Mouse (Mus musculus) liver, embryonic 15.5 days (tissue): ENCODE results near the gene Egr2. TPM values are rescaled to one million over a fixed set of nuclear protein-coding genes. Genes with fewer than 3 reads are reported as not detected.
A peak's percentile ranks its signal among the peaks of the same experiment; 100 is the strongest.

ENCODE experiments used
- ATAC-seq: fragments of 200-750 bp; cut with Nextera tagmentation; 2 replicates; pipeline ENCODE4 v1.8.0; 2017; ENCODE audit warnings: moderate number of reproducible peaks, mild to moderate bottlenecking, moderate library complexity; ENCODE audit not compliant: insufficient read depth
- H3K27ac ChIP-seq: fragments of 300-500 bp; sonication (generic); replicated peaks from 2 replicates; pipeline ENCODE4 v1.5.1; 2015; ENCODE audit warnings: mild to moderate bottlenecking, inconsistent platforms
- H3K27me3 ChIP-seq: fragments of 300-500 bp; sonication (generic); 2 replicates; pipeline ENCODE4 v1.6.1; 2015; ENCODE audit warnings: mild to moderate bottlenecking, inconsistent platforms
- H3K36me3 ChIP-seq: fragments of 300-500 bp; sonication (generic); replicated peaks from 2 replicates; pipeline ENCODE4 v1.6.1; 2015; ENCODE audit warnings: moderate library complexity, mild to moderate bottlenecking, inconsistent platforms
- H3K4me1 ChIP-seq: fragments of 300-500 bp; sonication (generic); replicated peaks from 2 replicates; pipeline ENCODE4 v1.6.1; 2015; ENCODE audit warnings: inconsistent platforms
- H3K4me2 ChIP-seq: fragments of 300-500 bp; sonication (generic); 2 replicates; pipeline ENCODE4 v1.6.1; 2015; ENCODE audit warnings: moderate library complexity, mild to moderate bottlenecking, inconsistent platforms
- H3K4me3 ChIP-seq: fragments of 300-500 bp; sonication (generic); replicated peaks from 2 replicates; pipeline ENCODE4 v1.5.1; 2015; ENCODE audit warnings: mild to moderate bottlenecking, inconsistent platforms
- H3K9ac ChIP-seq: fragments of 300-500 bp; sonication (generic); 2 replicates; pipeline ENCODE4 v1.6.1; 2015; ENCODE audit warnings: moderate library complexity, mild to moderate bottlenecking, inconsistent platforms
- H3K9me3 ChIP-seq: fragments of 300-500 bp; sonication (generic); replicated peaks from 2 replicates; pipeline ENCODE4 v1.6.1; 2016; ENCODE audit warnings: inconsistent platforms
- WGBS: fragments of 180-500 bp; shearing (Covaris S2); methylation state at CpG from one replicate; pipeline ENCODE4 v1.1.7; 2015; ENCODE audit warnings: mixed read lengths; ENCODE audit not compliant: insufficient replicate concordance; 5-methylcytosine and 5-hydroxymethylcytosine counted together
- polyA plus RNA-seq: library from polyadenylated mRNA; unstranded; fragments of >200 nt; fragmentation: Nextera tagmentation; extraction: Ambion mirVana; gene quantifications from 2 replicates; pipeline ENCODE4 v1.2.1, GENCODE M21; 2015

The Egr2 gene
- polyA plus RNA-seq, 1 experiment from 2014 or later: 0.03 TPM

DNA sequence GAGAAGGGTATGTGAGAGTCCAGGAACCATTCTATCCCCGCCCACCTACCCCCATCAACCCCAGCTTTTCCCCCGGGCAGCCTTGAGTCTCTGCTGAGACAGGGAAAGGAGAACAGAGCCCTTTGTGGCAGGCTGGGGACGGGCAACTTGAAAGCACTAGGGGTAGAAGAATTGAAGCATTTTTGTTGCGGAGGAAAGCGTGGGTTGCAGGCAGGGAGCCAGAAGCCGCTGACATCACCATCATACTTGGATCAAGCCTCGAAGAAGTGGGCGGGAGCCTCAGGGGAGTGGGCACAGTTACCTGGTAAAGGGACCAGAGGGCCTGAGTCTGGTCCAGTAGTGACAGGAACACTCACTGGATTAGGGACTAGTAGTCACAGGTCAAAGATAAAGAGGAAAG lies 23.1 kb upstream of the Egr2 start:
- Histone ChIP-seq H3K9ac (no peak overlapping the region), H3K4me3 (no peak overlapping the region), H3K4me2 (no peak overlapping the region), H3K36me3 (no peaks in the 10 kb centered on the region), H3K4me1 (no peaks in the 10 kb centered on the region), H3K27me3 (no peaks in the 10 kb centered on the region), H3K9me3 (no peaks in the 10 kb centered on the region), H3K27ac (no peak overlapping the region)
- no peak for ATAC-seq
- WGBS: 66% methylated on average over 8 of the region's 8 CpGs

DNA sequence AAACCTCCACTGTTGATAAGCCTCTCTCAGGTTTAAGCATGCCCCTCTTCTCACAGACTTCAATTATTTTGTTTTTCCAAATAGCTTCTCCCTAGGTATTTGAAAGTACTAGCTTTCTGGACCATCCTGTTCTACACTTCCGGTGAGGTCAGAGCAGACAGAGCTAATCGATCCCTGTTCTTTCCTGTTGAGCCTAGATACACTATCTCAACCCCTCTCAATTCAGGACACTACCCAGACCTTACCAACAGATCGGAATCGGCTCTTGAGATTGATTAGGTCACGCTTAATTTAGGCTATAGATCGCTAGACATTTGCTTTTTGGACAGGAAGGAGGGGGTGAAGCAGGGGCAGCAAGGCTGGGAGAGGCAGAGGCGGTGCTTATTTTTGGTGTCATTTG lies 22.4 kb upstream of the Egr2 start:
- ATAC-seq: no peak
- no peak overlapping the region for H3K4me2 ChIP-seq
- no peak overlapping the region for H3K27ac ChIP-seq
- 48% methylated on average over 7 of the region's 7 CpGs for WGBS
- no peak overlapping the region for H3K4me3 ChIP-seq
- H3K9ac ChIP-seq: no peak overlapping the region
- H3K36me3 ChIP-seq: no peaks in the 10 kb centered on the region
- no peaks in the 10 kb centered on the region for H3K4me1 ChIP-seq
- H3K9me3 ChIP-seq: no peaks in the 10 kb centered on the region
- no peaks in the 10 kb centered on the region for H3K27me3 ChIP-seq

DNA sequence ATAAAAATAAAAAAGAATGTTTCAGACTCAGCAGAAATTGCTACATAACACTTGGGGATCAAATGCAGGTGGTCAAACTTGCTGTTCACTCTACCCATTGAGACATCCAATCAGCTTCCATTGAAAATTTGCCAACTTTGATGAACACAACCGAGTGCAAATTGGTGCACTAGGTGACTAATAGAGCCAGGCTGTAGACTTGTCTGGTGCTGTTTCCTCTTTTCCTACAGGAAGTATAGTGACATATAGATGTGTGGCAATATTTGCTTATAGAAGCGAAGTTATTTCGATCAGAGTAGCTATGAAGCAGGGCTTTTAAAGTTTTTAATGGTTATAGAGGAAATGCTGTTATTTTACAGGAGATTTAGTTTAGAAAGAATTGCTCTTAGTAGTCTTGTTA lies 16.5 kb upstream of the Egr2 start:
- no peak overlapping the region for H3K27ac ChIP-seq
- no peaks in the 10 kb centered on the region for H3K27me3 ChIP-seq
- H3K36me3 ChIP-seq: no peaks in the 10 kb centered on the region
- H3K4me3 ChIP-seq: no peak overlapping the region
- H3K9me3 ChIP-seq: no peaks in the 10 kb centered on the region
- 49% methylated on average over 3 of the region's 3 CpGs for WGBS
- no peak overlapping the region for H3K4me2 ChIP-seq
- H3K9ac ChIP-seq: no peak overlapping the region
- no peak for ATAC-seq
- H3K4me1 ChIP-seq: no peaks in the 10 kb centered on the region

DNA sequence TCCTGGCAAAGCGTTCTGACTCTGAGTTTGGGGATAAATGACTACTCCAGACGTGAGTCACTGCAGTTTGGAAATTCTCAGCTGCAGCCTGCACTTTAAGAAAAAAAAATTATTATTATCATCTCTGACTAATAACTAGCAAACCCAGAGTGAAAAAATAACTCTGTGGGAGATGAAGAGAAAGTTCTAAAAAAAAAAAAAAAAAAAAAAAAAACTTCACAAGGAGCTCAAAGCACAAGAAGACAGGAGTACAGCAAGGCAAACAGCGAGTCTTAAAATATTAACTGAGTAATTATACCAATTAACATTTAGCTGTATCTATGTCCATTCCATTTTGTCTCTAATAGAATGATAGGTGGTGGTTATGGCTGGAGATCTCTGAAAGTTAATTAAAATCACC lies 11.1 kb upstream of the Egr2 start:
- Histone ChIP-seq H3K4me1 (no peaks in the 10 kb centered on the region), H3K4me2 (no peak overlapping the region), H3K9ac (no peak overlapping the region), H3K4me3 (no peak overlapping the region), H3K27me3 (no peaks in the 10 kb centered on the region), H3K36me3 (no peaks in the 10 kb centered on the region), H3K9me3 (no peaks in the 10 kb centered on the region), H3K27ac (no peak overlapping the region)
- no peak for ATAC-seq
- WGBS: 55% methylated on average over 3 of the region's 3 CpGs

DNA sequence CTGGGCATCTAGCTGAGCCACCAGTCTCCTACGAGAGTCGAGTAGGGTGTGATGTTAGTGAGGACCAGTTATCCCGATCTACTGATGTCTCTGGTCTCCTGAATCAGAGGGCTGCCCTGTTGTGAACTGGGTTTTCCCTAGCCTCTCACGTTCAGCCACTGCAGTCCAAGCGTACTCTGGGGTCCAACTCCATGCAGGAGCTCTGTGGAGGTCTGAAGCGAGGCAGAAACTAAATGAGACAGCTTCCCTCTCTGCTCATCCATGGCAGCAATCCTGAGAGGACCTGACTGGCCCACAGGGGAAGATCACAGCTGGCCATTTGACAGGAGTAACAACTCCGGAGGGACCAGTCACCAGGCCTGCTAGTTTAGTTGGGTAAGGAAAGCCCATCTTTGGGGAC lies 10.6 kb upstream of the Egr2 start:
- Histone ChIP-seq H3K36me3 (no peaks in the 10 kb centered on the region), H3K4me3 (no peak overlapping the region), H3K4me2 (no peak overlapping the region), H3K4me1 (no peaks in the 10 kb centered on the region), H3K9ac (no peak overlapping the region), H3K27me3 (no peaks in the 10 kb centered on the region), H3K27ac (no peak overlapping the region), H3K9me3 (no peaks in the 10 kb centered on the region)
- WGBS: 64% methylated on average over 7 of the region's 7 CpGs
- no peak for ATAC-seq

DNA sequence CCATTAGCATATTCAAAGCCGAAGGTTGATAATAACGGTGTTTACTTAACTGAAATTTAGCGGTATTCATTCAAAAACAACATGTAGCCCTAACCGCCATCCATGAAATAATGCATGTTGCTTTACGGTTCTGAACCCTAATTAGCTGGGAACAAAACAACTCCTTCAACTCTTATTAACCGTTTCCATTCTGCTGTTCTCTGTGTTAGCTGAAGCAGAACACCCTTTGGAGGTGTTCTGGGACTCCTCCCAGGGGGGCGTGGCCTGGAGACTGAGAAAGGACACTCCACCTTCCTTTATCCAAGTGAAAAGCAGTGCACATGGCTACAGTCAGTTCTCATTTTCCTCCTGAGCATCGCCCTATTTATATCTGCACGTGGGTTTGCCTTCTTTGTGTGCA lies 8.8 kb upstream of the Egr2 start:
- Histone ChIP-seq H3K27ac (no peak overlapping the region), H3K27me3 (peaks cover 5% of the 10 kb centered on the region)
- no peak for ATAC-seq

DNA sequence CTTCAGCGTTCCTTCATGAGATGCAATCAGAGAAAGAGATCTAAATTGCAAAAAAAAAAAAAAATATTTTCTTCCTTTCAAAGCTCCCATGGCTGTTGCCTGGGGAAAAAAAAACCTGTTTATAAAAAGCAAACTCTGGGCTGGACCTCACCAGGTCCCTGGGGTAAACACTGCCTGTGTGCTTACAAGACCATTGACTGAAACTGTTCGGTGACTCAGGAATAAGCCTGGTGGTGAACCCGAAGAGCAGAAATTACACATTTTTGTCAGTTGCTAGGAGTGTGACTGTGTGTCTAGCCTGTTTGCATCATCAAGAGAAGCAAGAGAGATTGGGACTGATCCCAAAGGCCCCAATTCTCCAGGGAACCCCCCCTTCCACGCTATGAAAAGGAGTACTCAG lies 5.5 kb upstream of the Egr2 start:
- 64% methylated on average over 4 of the region's 4 CpGs for WGBS
- H3K4me1 ChIP-seq: no peaks in the 10 kb centered on the region
- H3K27me3 ChIP-seq: peaks cover 37% of the 10 kb centered on the region
- no peaks in the 10 kb centered on the region for H3K9me3 ChIP-seq
- H3K4me3 ChIP-seq: no peak overlapping the region
- no peaks in the 10 kb centered on the region for H3K36me3 ChIP-seq
- no peak overlapping the region for H3K4me2 ChIP-seq
- no peak overlapping the region for H3K9ac ChIP-seq
- ATAC-seq: no peak
- no peak overlapping the region for H3K27ac ChIP-seq

More for the DNA sequence above, 8.8 kb upstream of the Egr2 start:
- Histone ChIP-seq H3K36me3 (no peaks in the 10 kb centered on the region), H3K4me3 (no peak overlapping the region), H3K4me1 (no peaks in the 10 kb centered on the region), H3K9me3 (no peaks in the 10 kb centered on the region), H3K4me2 (no peak overlapping the region), H3K9ac (no peak overlapping the region)
- WGBS: 71% methylated on average over 9 of the region's 9 CpGs

DNA sequence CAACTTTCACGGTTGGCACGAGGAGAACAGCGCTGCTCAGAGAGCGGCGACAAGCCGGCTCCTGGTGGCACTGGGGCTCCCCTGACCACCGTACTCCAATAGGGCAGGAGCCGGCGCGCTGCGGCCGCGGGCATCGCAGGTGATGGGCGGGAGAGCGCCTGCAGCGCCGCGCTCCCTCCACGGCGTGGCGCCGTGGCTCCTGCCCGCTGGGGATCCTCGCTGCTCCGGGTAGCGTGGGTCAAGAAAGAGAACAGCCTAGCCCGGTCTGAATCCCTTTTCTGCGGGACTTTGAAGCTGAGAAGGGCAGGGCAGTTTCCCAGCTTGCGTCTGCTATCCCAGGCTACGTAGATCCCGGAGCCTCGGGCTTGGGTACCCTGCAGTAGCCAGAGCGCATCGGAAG lies 697 bp downstream of the Egr2 start:
- Histone ChIP-seq H3K27ac (no peak overlapping the region), H3K4me2 (peak overlapping the region; percentile 85), H3K27me3 (peaks cover 98% of the 10 kb centered on the region), H3K9me3 (no peaks in the 10 kb centered on the region), H3K4me3 (peak overlapping the region; percentile 67), H3K4me1 (peaks cover 31% of the 10 kb centered on the region), H3K9ac (no peak overlapping the region), H3K36me3 (no peaks in the 10 kb centered on the region)
- WGBS: under 1% methylated on average over 35 of the region's 35 CpGs
- ATAC-seq: no peak

DNA sequence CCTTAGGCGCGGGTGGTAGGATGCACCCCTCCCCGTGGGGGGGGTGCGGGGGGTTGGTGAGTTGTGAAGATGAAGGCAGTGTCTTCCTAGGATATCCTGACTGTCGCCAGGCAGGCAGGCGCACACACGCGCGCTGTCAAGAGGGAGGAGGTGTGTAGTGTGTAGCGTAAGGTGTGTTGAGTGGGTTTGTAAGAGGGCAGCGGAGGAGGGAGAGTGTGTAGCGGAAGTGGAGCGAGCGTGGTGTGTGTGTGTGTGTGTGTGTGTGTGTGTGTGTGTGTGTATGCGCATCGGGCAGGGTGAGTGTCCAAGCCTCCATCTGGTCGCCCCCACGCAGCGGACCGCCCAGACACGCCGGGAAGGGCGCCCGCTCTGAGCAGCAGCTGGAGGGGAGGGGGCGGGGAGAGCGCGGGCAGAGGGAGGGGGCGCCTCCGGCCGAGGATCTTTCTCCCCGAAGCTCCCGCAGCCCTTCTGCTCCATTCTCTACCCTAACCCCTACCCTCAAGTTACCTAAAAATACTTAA lies 1.4 kb downstream of the Egr2 start:
- Histone ChIP-seq H3K9me3 (no peaks in the 10 kb centered on the region), H3K27ac (no peak overlapping the region), H3K27me3 (peaks cover 99% of the 10 kb centered on the region), H3K4me3 (peak overlapping the region; percentile 67), H3K36me3 (no peaks in the 10 kb centered on the region), H3K4me1 (peaks cover 31% of the 10 kb centered on the region), H3K9ac (peak overlapping the region; percentile 30; the same call in 1 of the 2 replicates), H3K4me2 (peak overlapping the region; percentile 85)
- 0% methylated on average over 27 of the region's 32 CpGs for WGBS
- no peak for ATAC-seq

DNA sequence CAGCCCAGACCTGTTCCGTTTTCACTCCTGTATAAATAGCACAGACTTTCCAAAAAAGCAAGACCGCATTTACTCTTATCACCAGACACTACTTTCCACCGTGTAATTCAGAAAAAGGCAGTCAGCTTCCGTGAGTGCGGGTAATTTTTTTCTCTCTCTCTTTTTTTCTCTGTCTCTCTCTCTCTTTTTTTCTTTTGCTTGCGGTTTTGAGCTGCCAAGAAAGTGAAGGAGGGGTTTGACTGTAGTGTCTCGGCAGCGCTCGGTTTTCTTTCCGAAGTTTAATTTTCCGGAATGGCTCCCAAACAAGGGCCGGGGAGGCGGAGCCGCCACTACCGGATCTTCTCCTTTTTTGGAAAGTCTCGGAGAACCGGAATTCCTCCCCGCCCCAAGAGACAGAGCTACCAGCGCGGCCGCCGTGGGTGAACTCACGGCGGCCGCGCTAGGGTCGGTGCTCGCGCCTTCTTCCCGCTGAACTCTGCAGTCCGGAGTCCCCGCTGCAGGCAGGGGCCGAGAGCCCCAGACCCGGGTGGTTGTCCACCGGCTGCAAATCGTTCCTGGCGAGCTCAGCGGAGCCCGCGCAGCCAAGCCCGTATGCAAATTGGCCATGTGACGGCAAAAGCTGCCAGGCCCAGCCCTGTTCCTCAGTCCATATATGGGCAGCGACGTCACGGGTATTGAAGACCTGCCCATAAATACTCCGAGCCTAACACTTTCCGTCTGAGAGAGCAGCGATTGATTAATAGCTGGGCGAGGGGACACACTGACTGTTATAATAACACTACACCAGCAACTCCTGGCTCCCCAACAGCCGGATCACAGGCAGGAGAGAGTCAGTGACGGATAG lies 2.1 kb downstream of the Egr2 start:
- Histone ChIP-seq H3K4me2 (peak overlapping the region; percentile 85), H3K4me3 (peak overlapping the region; percentile 67), H3K9ac (peak overlapping the region; percentile 47), H3K27me3 (peaks cover 99% of the 10 kb centered on the region), H3K27ac (no peak overlapping the region), H3K4me1 (peaks cover 31% of the 10 kb centered on the region), H3K36me3 (no peaks in the 10 kb centered on the region), H3K9me3 (no peaks in the 10 kb centered on the region)
- peak; percentile 86 for ATAC-seq
- under 1% methylated on average over 51 of the region's 51 CpGs for WGBS

DNA sequence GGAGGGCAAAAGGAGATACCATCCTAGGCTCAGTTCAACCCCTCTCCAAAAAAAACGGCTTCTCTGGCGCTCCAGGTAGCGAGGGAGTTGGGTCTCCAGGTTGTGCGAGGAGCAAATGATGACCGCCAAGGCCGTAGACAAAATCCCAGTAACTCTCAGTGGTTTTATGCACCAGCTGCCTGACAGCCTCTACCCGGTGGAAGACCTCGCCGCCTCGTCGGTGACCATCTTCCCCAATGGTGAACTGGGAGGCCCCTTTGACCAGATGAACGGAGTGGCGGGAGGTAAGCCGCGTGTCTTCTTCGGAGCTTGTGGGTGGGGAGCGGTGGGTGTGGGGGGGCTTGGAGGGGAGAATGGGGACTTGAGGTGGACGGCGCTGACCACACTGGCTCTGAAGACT lies 2.8 kb downstream of the Egr2 start:
- Histone ChIP-seq H3K36me3 (no peaks in the 10 kb centered on the region), H3K27ac (no peak overlapping the region), H3K9ac (no peak overlapping the region), H3K9me3 (no peaks in the 10 kb centered on the region), H3K4me1 (peaks cover 31% of the 10 kb centered on the region), H3K27me3 (peaks cover 95% of the 10 kb centered on the region), H3K4me2 (peak overlapping the region; percentile 85), H3K4me3 (peak overlapping the region; percentile 67)
- WGBS: 2% methylated on average over 19 of the region's 19 CpGs
- no peak for ATAC-seq
